Mouse (Mus musculus) liver, adult (tissue): ENCODE measurements around the gene Ntrk3.

Source experiments
- GATA4 ChIP-seq: IDR thresholded peaks from 2 replicates; pipeline ENCODE4 v1.6.1; 2014; ENCODE audit warnings: mild to moderate bottlenecking, low read length; ENCODE audit not compliant: insufficient replicate concordance

The Ntrk3 gene

DNA sequence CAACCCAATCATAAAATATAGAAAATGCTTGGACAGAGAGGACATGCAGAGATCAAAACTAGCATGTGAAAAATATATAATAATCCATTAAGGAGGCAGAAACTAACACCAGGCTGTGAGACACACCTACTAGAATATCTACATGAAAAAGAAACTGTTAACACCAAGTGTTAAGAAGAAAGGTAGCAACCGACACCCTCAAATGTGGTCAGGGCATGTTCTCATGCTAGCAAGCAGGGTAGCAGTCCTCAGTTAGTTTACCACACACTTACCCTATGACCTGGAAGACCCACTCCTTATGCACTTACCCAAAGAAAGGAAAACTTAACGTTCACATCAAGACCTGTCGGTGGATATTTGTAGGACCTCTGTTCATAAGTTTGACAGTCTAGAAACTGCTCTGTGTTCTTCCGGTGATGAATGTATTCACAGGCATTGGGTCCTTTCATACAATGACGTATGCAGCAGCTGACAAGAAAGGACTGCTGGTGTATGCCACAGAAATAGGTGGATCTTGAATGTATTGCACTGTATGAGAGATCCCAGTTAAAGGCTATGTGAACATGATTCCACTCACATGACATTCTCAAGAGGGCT, at the start of gene Ntrk3:
Gene Ntrk3, minus strand, starts transcription at position 399 of the 597 bp plus-strand sequence.
- TF ChIP-seq GATA4 = no peak

DNA sequence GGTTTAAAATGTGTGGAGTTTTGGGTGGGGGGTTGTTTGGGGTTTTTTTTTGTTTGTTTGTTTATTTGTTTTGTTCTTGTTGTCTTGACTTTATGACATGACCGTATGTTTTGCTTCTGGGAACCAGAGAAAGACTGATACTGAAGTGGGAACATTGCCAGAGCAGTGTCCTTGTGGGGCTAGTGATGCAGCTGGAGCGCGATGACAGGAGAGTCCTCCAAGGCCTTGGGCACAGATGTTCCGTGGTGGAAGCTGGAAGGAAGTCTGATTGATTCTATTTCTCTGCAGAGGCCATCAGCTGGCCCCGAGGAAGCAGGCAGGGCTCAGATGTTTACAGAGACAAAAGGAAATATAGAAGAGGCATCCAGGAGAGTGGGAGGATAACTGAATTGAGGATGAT, 48.1 kb upstream of the Ntrk3 start:
- no peak for TF ChIP-seq GATA4

DNA sequence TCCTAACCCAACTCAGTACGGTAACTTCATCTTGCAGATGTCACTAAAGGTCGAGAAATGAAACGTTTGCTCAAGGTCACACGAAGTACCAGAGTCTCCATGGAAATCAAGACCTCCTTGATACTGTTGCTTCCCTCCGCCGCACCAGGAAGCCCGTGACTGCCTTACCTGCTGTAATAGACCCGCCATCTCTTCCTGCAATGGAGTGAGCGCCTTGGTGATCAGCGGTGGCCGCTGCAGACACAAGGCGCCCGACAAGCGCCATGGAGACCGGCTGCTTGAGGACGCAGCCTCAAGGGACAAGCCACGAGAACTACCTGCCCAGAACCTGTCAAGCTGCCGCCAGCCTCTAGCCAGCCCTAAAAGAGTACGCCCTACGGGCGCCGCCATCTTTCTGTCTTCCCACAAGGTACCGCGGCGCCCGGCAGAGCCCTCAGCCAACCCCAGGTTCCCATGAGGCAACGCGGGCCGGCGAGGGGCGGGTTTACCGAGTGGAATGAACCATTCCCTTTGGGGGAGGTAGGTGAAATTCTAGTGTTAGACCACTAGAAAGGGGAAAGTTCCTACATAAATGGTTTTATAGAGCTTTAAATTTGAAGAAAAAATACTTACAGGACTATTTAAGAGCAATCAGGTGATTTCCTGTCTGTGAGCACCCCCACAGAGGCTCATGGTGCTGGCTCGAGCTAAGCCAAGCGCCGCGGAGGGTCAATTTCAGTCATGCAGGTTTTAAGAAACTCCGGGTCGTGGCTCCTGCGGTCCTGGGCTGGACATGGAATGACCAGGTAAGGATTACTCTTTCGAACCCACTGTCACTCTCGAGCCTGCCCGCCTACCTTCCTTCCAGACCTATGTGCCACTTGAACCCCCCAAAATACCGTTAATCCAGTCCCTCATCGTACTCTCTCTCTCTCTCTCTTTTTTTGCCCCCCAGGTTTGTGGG, 45.1 kb upstream of the Ntrk3 start, which contains the start of the genes Mrps11 and Mrpl46:
Gene Mrps11, plus strand, starts transcription at position 481 of the 943 bp plus-strand sequence.
Gene Mrpl46, minus strand, starts transcription at position 893 of the 943 bp plus-strand sequence.
- TF ChIP-seq GATA4 = no peak

DNA sequence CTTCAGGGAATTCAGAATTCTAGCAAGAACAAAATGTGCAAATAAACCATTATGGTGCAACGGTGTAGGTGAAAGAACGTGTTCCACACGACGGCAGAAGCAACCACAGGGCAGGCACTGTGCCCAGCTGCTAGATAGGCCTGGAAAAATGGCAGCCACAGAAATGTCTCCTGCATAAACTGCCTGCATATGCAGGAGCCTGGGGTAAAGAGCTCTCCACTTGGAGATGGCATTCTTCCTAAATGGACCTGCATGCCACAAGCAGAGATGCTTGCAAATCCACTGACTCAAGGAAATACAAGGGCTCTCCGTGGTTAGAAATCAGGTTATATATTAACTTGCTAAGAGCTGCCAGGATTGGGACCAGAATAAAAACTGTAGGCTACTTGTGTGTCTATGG, 40.9 kb upstream of the Ntrk3 start:
- no peak for TF ChIP-seq GATA4

DNA sequence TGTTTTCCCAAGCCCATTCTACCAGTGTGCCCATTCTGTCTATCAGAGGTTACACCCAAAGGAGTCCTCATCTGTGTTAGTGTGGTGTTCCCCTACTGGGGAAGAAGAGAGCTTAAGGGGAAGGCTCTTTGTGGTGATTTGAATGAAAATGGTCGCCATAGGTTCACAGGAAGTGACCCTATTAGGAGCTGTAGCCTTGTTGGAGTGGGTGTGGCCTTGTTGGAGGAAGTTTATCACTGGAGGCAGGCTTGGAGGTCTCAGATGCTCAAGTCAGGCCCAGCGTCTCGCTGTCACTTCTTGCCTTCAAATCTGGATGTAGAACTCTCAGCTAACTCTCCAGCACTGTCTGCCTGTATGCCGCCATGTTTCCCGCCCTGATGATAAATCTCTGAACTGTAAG, 33.1 kb upstream of the Ntrk3 start:
- TF ChIP-seq GATA4 = no peak

DNA sequence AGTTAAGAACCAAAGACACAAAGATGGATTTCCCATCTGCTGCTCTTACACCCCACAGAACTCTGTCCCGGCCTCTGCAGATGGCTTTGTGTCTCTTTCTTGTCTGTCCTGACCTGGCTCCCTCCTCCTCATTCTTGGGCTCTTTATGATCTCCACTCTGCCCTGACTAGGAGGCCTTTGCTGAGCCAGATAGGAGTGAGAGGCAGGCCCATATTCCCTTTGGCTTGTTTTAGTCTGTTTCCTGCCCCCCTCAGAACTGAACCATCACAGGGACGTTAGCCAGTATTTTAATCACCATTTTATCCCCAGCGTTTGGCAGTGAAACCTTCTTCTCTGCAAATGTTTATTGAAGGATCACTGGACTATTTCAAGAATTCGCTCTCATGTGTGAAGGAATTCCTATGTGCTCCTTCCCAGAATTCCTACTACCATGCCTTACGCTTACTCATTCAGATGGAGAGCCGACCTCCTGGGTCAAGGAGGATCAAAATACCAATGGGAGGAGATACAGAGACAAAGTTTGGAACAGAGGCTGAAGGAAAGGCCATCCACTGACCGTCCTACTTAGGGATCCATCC, 31.4 kb upstream of the Ntrk3 start:
- no peak for TF ChIP-seq GATA4

DNA sequence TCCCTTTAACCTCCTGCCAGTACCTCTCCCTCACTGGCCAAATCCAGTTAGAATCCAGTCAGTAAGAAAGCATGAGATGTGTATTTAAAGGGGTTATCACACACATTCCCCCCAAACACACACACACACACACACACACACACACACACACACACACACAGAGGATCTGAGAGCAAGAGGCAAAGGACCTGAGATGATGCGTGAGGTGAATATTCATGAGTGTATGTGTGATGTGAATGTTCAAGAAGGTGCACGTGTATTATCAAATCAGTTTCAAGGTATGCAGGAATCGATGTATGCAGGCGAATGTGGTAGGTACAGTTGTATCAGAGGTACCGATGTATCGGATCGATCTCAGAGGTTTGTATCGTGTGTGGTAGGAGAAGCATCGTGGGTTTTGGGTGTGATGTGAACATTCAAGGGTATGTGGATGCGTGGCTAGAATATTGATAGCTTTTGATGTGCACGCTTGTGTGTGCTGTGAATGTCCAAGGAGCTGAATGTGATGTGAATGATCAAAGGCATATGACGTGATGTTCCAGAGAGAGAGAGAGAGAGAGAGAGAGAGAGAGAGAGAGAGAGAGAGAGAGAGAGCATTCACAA, 30.2 kb upstream of the Ntrk3 start:
- no peak for TF ChIP-seq GATA4

DNA sequence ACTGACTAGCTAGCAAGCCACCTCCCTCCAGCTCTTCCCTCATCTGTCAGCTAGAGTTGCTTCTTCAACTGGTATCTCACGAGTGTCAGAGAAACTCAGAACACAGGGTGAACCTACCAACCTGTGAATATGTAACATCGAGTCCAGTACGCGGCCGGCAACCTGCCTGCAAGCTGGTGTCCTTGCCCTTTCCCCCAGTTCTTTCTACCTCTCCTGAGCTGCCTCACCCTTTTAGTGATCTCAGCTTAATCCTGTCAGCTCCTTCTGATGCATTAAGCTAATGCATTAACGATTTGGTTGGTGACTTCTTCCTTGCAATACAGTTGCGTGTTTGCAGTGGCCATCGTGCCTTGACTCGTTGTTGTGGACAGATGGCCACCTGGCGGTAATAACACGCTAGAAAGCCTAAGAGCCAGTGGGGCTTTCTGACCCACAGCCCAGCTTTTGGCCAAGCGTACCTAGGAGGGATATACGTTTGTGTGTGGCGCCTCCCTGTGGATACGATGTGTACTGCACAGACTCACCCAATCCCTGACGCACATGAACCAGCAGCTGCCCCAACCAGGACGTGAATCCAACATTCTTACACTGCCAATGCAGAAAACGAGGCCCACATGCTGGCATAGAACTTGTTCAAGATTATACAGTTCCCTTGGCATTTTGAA, 28.3 kb upstream of the Ntrk3 start:
- no peak for TF ChIP-seq GATA4

DNA sequence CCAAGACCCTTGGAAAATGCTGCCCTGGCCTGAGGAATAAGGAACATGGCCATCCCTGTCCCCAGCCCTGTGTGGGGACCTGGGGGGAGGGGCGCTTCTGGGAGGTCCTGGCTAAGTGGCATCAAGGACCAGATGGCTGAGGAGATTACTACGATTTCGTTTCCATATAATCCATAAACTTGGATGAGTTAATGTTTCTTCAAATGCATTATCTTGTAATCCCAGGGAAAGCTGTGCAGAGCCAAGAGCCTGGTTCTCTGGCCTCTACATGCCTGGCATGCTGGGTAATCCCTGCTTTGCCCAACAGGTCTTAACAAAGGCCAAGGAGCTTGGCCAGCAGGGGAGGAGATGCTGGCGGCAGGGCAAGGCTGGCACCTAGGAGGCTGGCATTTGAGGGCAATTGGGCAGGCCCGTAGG, 27.4 kb upstream of the Ntrk3 start:
- no peak for TF ChIP-seq GATA4

DNA sequence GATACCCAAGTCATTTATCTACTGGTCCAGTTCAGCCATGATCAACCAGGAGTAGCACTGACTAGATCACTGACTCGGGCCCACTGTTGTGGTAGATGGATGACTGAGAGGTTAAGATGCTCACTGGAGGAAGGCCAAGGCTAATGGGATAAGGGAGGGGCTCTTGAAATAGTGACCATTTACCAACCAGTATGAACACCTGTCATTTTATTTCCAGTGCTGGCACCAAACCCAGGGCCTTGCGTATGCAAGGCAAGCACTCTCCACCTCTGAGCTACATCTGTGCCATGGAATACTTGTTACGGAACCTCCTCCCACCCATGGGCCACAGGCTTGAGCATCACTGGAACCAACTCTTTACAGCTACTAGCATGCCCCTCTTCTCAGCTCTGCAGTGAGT, 26.0 kb upstream of the Ntrk3 start:
- TF ChIP-seq GATA4 = no peak

DNA sequence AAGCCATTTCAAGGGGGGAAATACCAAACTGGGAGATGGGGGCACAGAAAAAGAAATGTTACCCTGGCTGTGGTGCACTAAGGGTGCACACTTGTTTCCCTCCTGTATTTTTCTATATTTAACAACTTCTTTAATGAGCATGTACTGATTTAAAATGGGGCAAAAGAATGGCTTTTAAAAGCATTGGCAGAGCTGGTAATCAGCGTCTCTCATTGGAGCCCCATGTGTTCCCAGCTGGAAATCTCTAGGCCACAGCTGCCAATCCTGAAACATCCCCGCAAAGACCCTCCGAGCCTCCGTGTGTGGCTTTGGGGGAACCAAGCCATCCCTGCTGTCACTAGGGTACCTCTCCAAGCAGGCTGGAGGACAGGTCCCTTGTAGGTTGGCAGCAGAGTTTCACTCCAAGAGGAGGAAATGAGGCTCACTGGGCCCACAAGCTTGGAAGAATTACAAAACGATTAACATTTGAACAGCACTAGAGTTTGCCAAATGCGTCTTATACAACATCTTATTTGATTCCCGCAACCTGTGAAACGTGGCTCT, 16.7 kb upstream of the Ntrk3 start:
- no peak for TF ChIP-seq GATA4

DNA sequence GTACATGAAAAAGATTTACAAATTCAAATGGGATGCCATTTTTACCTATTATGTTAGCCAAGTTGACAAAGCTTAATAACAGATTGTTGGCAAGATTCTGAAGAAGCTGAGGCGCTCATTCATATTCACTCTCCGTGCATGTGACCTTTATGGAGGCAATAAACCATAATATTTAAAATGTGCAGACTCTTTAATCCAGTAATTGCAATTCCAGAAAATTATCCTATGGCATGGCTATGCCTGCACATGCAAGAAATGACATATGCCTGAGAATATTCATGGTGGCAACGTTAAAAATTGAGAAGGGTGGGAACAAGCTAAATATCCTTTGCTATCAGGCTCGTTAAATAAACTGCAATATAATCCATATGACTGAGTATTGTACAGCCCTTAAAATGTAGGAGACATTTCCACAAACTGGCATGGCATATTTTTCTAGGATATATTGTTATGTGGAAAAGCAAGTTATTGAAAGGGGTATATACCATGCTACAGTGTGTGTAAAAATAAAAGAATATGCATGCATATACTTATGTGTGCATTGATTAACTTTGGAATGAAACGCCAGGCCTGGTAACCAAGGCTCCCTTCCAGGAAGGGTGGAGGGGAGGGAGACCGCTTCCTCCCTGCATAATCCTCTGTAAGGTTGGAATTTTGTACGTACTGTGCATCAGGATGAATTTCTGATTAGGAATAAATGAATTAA, 16.1 kb upstream of the Ntrk3 start:
- TF ChIP-seq GATA4 = no peak

DNA sequence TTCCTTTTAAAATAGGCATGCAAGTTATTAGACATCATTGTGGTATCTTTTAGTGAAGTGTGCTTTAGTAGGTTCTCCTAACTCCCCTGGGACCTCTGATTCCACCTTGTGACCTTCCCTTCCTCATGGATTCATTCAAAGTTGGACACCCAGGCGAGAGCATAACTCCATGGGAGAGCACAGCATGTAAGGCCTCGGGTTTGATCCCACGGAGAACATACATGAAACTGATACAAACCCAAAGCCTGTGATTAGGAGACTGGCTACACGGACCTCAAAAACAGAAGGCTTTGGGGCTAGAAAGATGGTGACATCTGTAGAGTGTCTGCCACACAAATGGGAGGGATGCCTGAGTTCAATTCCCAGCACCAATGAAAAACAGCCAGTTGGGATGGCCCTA, 15.1 kb upstream of the Ntrk3 start:
- no peak for TF ChIP-seq GATA4

DNA sequence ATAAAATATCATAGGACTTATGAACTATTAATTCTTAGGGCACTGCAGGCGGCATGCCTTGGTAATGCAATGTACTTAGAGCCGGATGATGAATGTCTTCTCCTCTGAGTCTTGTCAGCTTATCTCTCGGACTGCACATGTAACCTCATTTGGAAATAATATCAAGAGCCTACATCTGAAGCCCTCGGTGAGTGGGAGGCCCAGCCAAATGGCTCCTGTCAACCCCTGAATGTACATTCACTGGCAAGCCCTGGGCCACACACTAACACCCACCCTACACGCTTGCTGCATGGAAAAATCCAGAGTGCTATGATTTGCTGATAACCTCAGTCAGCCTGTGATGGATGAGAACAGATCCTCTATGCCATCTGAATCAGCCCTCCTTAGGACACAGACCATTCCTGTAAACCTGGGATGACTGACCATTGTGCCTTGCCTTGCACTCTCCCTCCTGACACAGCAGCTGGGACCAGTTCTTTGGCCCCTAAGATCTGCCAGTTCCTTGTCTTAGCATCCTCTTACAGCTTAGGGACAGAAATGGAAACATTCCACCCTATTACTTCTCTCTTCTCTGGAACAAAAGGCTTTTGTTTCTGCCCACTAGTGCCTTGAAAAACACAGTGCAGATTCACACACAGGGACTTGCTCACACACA, 6.0 kb upstream of the Ntrk3 start:
- no peak for TF ChIP-seq GATA4

DNA sequence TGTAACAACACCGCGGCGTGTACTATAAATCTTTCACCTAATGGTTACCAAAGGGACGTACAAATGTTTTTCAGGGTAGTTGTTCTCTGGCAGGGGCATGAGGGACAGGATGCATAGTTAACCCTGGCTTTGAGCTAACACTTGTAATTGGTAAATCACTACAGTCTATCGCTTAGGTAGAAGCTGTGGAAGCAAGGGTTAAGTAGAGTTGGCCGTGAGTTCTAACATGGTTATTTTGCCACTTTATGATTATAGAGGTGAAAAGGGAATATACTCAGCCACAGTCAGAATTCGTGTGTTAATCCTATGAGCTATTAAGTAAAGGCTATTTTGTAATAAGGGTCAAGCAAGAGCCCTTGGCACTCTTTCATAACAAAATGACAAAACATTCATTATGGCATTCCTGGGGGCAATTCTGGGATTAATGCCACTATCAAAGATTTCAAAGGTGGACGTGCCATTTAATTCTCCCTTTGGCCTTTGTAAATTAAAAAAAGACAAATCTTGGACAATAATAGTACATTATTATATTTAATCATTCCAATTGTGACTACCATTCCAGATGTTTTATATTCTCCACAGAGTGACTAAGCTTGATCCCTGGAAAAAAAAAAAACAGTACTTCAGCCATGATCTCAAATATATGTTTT, 1.7 kb upstream of the Ntrk3 start:
- no peak for TF ChIP-seq GATA4
